Mouse (Mus musculus): ENCODE measurements at regions not wholly inside any gene's neighbourhood (a gene's known extent, or its start where the extent isn't known, plus 50 kb on each side); places are given as distances from the start of the nearest gene placed in this dataset.

DNA sequence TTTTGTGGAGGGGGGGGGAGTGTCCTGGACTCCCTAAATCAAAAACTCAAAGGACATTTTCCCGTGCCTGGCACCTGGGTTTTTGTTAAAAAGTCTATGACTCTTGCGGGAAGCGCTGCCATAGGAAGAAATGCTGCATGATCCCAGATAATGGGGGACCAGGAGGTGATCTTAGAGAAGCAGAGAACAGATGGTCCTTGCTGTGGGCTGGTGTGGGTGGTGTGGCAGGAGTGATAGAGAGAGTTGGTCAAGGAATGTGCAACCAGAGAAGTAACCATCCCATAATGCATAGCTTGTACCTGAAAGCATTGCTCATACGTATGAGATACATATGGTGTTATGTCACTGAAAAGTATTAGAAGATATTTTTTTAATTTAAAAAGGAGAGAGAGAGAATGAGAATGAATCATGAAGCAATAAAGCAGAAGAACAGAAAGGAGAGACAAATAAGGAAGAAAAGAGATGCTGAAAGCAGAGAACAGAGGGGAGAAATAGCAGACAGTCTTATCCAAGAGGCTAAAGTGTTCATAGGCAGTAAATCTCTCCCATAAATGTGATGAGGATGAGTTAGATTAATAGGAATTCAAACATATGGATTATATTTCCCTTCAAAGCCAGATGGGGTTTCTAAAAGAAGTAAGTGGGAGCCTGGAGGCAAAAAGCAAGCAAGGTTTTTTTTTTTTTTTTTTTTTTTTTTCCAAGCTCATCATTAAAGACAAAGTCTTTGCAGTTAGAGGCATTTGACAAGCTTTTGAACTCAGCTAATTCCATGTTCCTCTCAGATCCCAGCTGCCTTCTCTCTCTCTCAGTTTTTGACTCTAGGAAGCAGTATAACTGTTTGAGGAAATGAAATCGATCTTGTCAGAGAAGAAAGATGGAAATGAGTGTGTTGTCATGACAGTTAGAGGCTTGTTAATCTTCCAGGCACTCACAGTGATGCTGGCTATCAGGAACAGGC lies 136.2 kb upstream of the Adra1d start:
- DNase-seq (ENCODE audit: low spot score) (no peak), ATAC-seq (replicated peaks; ENCODE audit: low FRiP score) (no peak)
- WGBS: 80% methylated on average over 5 of the region's 5 CpGs
- Histone ChIP-seq H3K27ac (ENCODE audit: low read depth, low read length) (no peak overlapping the region), H3K4me1 (replicated peaks; ENCODE audit: control insufficient read depth, insufficient read depth, low read length) (no peaks in the 10 kb centered on the region), H3K9me3 (ENCODE audit: control insufficient read depth, low read length) (no peaks in the 10 kb centered on the region), H3K4me2 (ENCODE audit: low read depth, low read length, severe bottlenecking) (no peak overlapping the region), H3K27me3 (ENCODE audit: control insufficient read depth, insufficient read depth, low read length) (no peaks in the 10 kb centered on the region), H3K4me3 (ENCODE audit: low read depth, low read length) (no peak overlapping the region), H3K36me3 (ENCODE audit: control insufficient read depth, insufficient read depth, low read length) (no peaks in the 10 kb centered on the region), H3K9ac (ENCODE audit: low read length) (no peak overlapping the region)

DNA sequence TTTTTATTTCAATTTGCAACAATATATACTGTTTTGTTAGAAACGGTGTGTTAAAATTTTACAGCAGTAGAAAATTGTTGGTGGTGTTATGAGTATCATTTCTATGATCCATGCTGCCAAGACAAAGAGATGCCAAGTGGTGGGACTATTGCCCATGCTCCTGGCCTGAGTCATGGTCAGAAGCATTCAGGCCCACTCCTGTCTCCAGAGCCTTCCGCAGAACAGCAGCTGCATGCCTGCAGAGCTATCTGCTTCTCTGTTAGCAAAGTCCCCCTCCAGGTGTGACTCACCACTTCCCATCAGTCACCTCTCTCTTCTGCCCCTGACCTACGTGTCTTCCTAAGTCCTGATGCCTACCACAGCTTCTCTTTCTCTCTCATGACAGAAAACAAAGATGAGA lies 134.2 kb upstream of the Adra1d start:
- 83% methylated on average over 3 of the region's 3 CpGs for WGBS
- no peaks in the 10 kb centered on the region for H3K4me1 ChIP-seq (replicated peaks; ENCODE audit: control insufficient read depth, insufficient read depth, low read length)
- no peaks in the 10 kb centered on the region for H3K27me3 ChIP-seq (ENCODE audit: control insufficient read depth, insufficient read depth, low read length)
- H3K4me2 ChIP-seq (ENCODE audit: low read depth, low read length, severe bottlenecking): no peak overlapping the region
- no peaks in the 10 kb centered on the region for H3K9me3 ChIP-seq (ENCODE audit: control insufficient read depth, low read length)
- H3K36me3 ChIP-seq (ENCODE audit: control insufficient read depth, insufficient read depth, low read length): no peaks in the 10 kb centered on the region
- no peak overlapping the region for H3K4me3 ChIP-seq (ENCODE audit: low read depth, low read length)
- H3K27ac ChIP-seq (ENCODE audit: low read depth, low read length): no peak overlapping the region
- ATAC-seq (replicated peaks; ENCODE audit: low FRiP score) (no peak), DNase-seq (ENCODE audit: low spot score) (no peak)
- H3K9ac ChIP-seq (ENCODE audit: low read length): no peak overlapping the region

DNA sequence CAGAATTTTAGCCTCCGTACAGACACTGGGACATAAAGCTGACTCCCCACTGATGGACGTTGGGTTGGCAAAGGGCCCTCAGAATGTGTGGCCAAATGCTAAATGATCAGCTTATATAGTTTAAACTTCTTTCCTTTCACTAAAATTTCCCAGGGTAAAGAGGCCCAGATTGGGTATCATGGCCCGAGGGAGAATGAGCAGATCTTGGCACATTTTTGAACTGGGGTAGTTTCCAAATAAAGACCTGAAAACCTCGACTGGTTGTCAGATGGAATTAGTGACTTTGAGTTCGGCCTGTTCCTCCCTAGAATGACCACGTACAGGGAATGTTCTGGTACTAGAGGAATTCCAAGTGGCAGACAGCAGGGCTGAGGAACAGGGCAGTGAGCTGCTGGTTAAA lies 127.9 kb upstream of the Adra1d start:
- Histone ChIP-seq H3K27me3 (ENCODE audit: control insufficient read depth, insufficient read depth, low read length) (no peaks in the 10 kb centered on the region), H3K4me2 (ENCODE audit: low read depth, low read length, severe bottlenecking) (no peak overlapping the region), H3K9ac (ENCODE audit: low read length) (no peak overlapping the region), H3K27ac (ENCODE audit: low read depth, low read length) (no peak overlapping the region), H3K4me3 (ENCODE audit: low read depth, low read length) (no peak overlapping the region), H3K36me3 (ENCODE audit: control insufficient read depth, insufficient read depth, low read length) (no peaks in the 10 kb centered on the region), H3K4me1 (replicated peaks; ENCODE audit: control insufficient read depth, insufficient read depth, low read length) (no peaks in the 10 kb centered on the region), H3K9me3 (ENCODE audit: control insufficient read depth, low read length) (no peaks in the 10 kb centered on the region)
- no peak for DNase-seq (ENCODE audit: low spot score)
- 83% methylated on average over 6 of the region's 6 CpGs for WGBS
- ATAC-seq (replicated peaks; ENCODE audit: low FRiP score): no peak

DNA sequence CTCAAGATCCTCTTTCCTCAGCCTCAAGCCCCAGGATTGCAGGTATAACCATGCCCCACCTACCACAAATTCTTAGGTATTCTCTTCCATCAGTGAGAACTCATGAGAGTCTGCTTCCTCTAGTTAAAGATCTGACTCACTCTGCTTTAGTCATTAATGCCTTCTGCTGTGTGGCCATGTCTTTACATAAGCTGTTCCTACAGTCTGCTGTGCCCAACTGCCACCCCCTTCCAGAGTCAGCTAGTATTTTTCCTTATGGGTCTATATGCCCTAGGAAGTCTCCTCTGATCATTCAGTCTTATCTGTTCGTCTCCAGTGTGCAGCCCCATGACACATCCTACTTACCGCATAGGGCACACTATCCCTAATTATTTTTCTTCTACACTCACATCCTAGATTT lies 126.2 kb upstream of the Adra1d start:
- H3K4me2 ChIP-seq (ENCODE audit: low read depth, low read length, severe bottlenecking): no peak overlapping the region
- no peaks in the 10 kb centered on the region for H3K27me3 ChIP-seq (ENCODE audit: control insufficient read depth, insufficient read depth, low read length)
- 95% methylated on average over 2 of the region's 2 CpGs for WGBS
- H3K27ac ChIP-seq (ENCODE audit: low read depth, low read length): no peak overlapping the region
- ATAC-seq (replicated peaks; ENCODE audit: low FRiP score) (no peak), DNase-seq (ENCODE audit: low spot score) (no peak)
- H3K4me3 ChIP-seq (ENCODE audit: low read depth, low read length): no peak overlapping the region
- H3K4me1 ChIP-seq (replicated peaks; ENCODE audit: control insufficient read depth, insufficient read depth, low read length): no peaks in the 10 kb centered on the region
- H3K9me3 ChIP-seq (ENCODE audit: control insufficient read depth, low read length): no peaks in the 10 kb centered on the region
- no peak overlapping the region for H3K9ac ChIP-seq (ENCODE audit: low read length)
- no peaks in the 10 kb centered on the region for H3K36me3 ChIP-seq (ENCODE audit: control insufficient read depth, insufficient read depth, low read length)

DNA sequence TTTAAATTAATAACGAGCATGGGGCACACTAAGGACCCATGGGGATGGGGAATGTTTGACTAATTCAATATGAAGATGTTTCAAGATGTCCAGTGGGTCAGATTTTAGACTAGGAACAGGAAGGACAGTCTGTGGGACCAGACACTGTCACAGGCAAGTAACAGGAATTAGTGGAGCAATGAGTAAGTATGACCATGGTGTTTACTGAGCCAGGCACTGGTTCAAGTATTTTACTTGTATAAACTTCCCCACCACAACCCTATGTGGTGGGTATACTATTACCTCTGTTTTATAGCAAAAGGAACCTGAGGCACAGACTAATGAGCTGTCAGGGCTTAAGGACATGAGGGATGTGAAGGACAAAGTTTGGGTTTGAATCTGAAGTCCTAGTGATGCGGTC lies 125.4 kb upstream of the Adra1d start:
- H3K4me3 ChIP-seq (ENCODE audit: low read depth, low read length): no peak overlapping the region
- ATAC-seq (replicated peaks; ENCODE audit: low FRiP score) (no peak), DNase-seq (ENCODE audit: low spot score) (no peak)
- no peaks in the 10 kb centered on the region for H3K27me3 ChIP-seq (ENCODE audit: control insufficient read depth, insufficient read depth, low read length)
- H3K9ac ChIP-seq (ENCODE audit: low read length): no peak overlapping the region
- H3K9me3 ChIP-seq (ENCODE audit: control insufficient read depth, low read length): no peaks in the 10 kb centered on the region
- no peaks in the 10 kb centered on the region for H3K36me3 ChIP-seq (ENCODE audit: control insufficient read depth, insufficient read depth, low read length)
- H3K27ac ChIP-seq (ENCODE audit: low read depth, low read length): no peak overlapping the region
- 89% methylated on average over 2 of the region's 2 CpGs for WGBS
- H3K4me1 ChIP-seq (replicated peaks; ENCODE audit: control insufficient read depth, insufficient read depth, low read length): no peaks in the 10 kb centered on the region
- H3K4me2 ChIP-seq (ENCODE audit: low read depth, low read length, severe bottlenecking): no peak overlapping the region

DNA sequence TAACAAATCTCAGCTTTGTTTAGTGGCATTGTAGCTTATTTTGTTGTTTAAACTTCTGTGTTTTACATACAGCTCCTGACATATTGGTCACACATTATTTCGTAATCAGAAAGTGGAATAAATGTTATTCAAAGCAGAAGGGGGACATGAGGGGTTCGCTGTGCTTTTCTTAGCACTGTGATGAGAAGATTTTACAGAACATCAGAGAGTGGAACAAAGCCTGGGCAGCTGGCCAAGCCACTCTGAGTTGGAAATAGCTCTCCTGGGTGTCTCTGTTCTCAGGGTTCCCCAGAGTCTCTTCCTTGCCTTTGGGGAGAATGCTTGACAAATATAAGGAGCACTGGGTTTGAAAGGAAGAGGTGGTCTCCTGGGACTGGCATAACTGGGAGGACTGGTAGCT lies 124.7 kb upstream of the Adra1d start:
- no peak overlapping the region for H3K4me3 ChIP-seq (ENCODE audit: low read depth, low read length)
- no peaks in the 10 kb centered on the region for H3K27me3 ChIP-seq (ENCODE audit: control insufficient read depth, insufficient read depth, low read length)
- no peaks in the 10 kb centered on the region for H3K36me3 ChIP-seq (ENCODE audit: control insufficient read depth, insufficient read depth, low read length)
- no peak overlapping the region for H3K4me2 ChIP-seq (ENCODE audit: low read depth, low read length, severe bottlenecking)
- WGBS: 77% methylated on average over 2 of the region's 2 CpGs
- no peaks in the 10 kb centered on the region for H3K4me1 ChIP-seq (replicated peaks; ENCODE audit: control insufficient read depth, insufficient read depth, low read length)
- no peak overlapping the region for H3K9ac ChIP-seq (ENCODE audit: low read length)
- ATAC-seq (replicated peaks; ENCODE audit: low FRiP score) (no peak), DNase-seq (ENCODE audit: low spot score) (no peak)
- no peak overlapping the region for H3K27ac ChIP-seq (ENCODE audit: low read depth, low read length)
- H3K9me3 ChIP-seq (ENCODE audit: control insufficient read depth, low read length): no peaks in the 10 kb centered on the region

DNA sequence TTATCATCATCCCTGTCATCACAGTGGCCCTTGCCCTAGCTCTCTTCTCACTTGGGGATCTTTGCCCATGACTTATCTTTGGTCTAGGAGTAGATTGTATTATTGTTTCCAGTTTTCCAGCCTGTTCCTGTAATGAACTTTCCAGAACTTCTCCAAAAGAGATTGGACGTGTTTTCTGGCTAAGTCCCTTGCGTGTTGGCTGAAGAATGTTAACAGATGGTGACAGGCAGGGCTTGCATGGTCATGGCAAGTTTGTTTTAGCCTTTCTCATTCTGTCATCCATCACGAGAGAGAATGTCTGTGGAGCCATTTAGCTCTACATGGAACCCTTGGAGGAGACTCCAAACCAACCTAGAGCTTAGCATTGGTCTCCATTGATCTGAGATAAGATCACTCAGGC lies 123.2 kb upstream of the Adra1d start:
- Histone ChIP-seq H3K4me1 (replicated peaks; ENCODE audit: control insufficient read depth, insufficient read depth, low read length) (no peaks in the 10 kb centered on the region), H3K27ac (ENCODE audit: low read depth, low read length) (no peak overlapping the region), H3K9ac (ENCODE audit: low read length) (no peak overlapping the region), H3K4me3 (ENCODE audit: low read depth, low read length) (no peak overlapping the region), H3K4me2 (ENCODE audit: low read depth, low read length, severe bottlenecking) (no peak overlapping the region), H3K27me3 (ENCODE audit: control insufficient read depth, insufficient read depth, low read length) (no peaks in the 10 kb centered on the region), H3K9me3 (ENCODE audit: control insufficient read depth, low read length) (no peaks in the 10 kb centered on the region), H3K36me3 (ENCODE audit: control insufficient read depth, insufficient read depth, low read length) (no peaks in the 10 kb centered on the region)
- WGBS: 88% methylated on average over 3 of the region's 3 CpGs
- ATAC-seq (replicated peaks; ENCODE audit: low FRiP score) (no peak), DNase-seq (ENCODE audit: low spot score) (no peak)

DNA sequence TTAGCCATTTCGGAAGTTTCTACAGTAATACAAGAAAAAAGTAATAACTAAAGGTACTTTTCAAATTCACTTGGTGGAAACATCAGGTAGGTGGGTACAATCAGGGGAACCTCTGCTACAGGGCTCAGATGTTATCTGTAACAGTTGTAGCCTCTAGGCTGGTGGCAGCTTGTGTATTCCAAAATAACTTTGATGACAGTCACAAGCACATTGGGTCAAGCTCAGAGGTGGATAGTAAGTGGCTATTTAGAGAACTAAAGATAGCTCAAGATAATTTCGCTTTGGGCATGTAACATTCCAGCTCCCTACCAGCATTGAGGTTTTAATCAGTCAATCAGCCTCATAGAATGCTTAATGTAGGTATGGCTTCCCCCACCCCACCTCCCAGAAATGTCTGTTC lies 121.7 kb upstream of the Adra1d start:
- WGBS: 90% methylated on average over 2 of the region's 2 CpGs

DNA sequence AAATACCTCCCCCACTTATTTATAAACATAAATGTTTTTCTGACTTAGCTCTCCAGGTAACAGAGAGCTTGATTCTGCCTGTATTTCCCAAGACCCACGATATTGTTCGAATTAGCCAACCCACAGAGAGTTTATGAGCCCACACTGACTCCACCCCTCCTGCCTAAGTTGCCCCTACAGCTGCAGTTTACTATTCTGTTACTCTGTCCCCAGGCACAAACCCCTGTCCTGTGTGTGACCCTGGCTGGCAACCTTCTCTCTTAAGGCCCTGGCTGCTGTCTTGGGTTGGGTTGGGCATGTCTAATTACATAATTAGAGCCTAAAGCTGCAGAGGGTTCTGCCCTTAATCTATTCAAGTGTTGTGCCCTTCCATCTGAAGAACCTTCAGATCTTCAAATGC lies 116.4 kb upstream of the Adra1d start:
- Histone ChIP-seq H3K9ac (ENCODE audit: low read length) (no peak overlapping the region), H3K36me3 (ENCODE audit: control insufficient read depth, insufficient read depth, low read length) (no peaks in the 10 kb centered on the region), H3K27ac (ENCODE audit: low read depth, low read length) (no peak overlapping the region), H3K4me2 (ENCODE audit: low read depth, low read length, severe bottlenecking) (no peak overlapping the region), H3K9me3 (ENCODE audit: control insufficient read depth, low read length) (no peaks in the 10 kb centered on the region), H3K4me3 (ENCODE audit: low read depth, low read length) (no peak overlapping the region), H3K27me3 (ENCODE audit: control insufficient read depth, insufficient read depth, low read length) (no peaks in the 10 kb centered on the region), H3K4me1 (replicated peaks; ENCODE audit: control insufficient read depth, insufficient read depth, low read length) (no peaks in the 10 kb centered on the region)
- ATAC-seq (replicated peaks; ENCODE audit: low FRiP score) (no peak), DNase-seq (ENCODE audit: low spot score) (no peak)
- 87% methylated on average over 2 of the region's 2 CpGs for WGBS

More for the DNA sequence above, 121.7 kb upstream of the Adra1d start:
- no peak overlapping the region for H3K4me3 ChIP-seq (ENCODE audit: low read depth, low read length)
- DNase-seq (ENCODE audit: low spot score) (no peak), ATAC-seq (replicated peaks; ENCODE audit: low FRiP score) (no peak)
- no peak overlapping the region for H3K4me2 ChIP-seq (ENCODE audit: low read depth, low read length, severe bottlenecking)
- H3K4me1 ChIP-seq (replicated peaks; ENCODE audit: control insufficient read depth, insufficient read depth, low read length): no peaks in the 10 kb centered on the region
- no peaks in the 10 kb centered on the region for H3K9me3 ChIP-seq (ENCODE audit: control insufficient read depth, low read length)
- no peaks in the 10 kb centered on the region for H3K36me3 ChIP-seq (ENCODE audit: control insufficient read depth, insufficient read depth, low read length)
- no peak overlapping the region for H3K27ac ChIP-seq (ENCODE audit: low read depth, low read length)
- no peak overlapping the region for H3K9ac ChIP-seq (ENCODE audit: low read length)
- H3K27me3 ChIP-seq (ENCODE audit: control insufficient read depth, insufficient read depth, low read length): no peaks in the 10 kb centered on the region

Measured in forebrain, embryonic 11.5 days (tissue).